Mouse (Mus musculus) heart, embryonic 14.5 days (tissue): ENCODE results near the gene Kmt2d. TPM values are rescaled to one million over a fixed set of nuclear protein-coding genes. Genes with fewer than 3 reads are reported as not detected.
A peak's percentile ranks its signal among the peaks of the same experiment; 100 is the strongest.

Source experiments
- ATAC-seq: fragments of 200-750 bp; cut with Nextera tagmentation; 2 replicates; pipeline ENCODE4 v1.8.0; 2017; ENCODE audit warnings: low read depth, moderate TSS enrichment; ENCODE audit not compliant: insufficient number of reproducible peaks, insufficient read depth, low FRiP score
- H3K27ac ChIP-seq, 2 experiments: fragments of 200-500 bp in 1 of 2; fragments of 300-500 bp in 1 of 2; sonication (generic) in 1 of 2; replicated peaks in 1 of 2; 2 replicates each; pipeline ENCODE4 v1.5.1; 2012 to 2014; ENCODE audit warnings: low read depth in 2 of 2, low read length in 2 of 2, control low read depth in 1 of 2, mild to moderate bottlenecking in 1 of 2, mixed read lengths in 1 of 2; ENCODE audit not compliant: control insufficient read depth in 1 of 2, insufficient read depth in 1 of 2
- H3K27me3 ChIP-seq: fragments of 300-500 bp; sonication (generic); 2 replicates; pipeline ENCODE4 v1.6.1; 2014; ENCODE audit warnings: mild to moderate bottlenecking, low read length, control low read depth; ENCODE audit not compliant: control insufficient read depth, insufficient read depth
- H3K36me3 ChIP-seq: fragments of 300-500 bp; sonication (generic); 2 replicates; pipeline ENCODE4 v1.6.1; 2014; ENCODE audit warnings: mild to moderate bottlenecking, control low read depth, low read length, mixed read lengths; ENCODE audit not compliant: control insufficient read depth, insufficient read depth
- H3K4me1 ChIP-seq, 2 experiments: fragments of 200-500 bp in 1 of 2; fragments of 300-500 bp in 1 of 2; sonication (generic) in 1 of 2; 2 replicates each; pipeline ENCODE4 v1.6.1; 2012 to 2014; ENCODE audit warnings: low read length in 2 of 2, control low read depth in 1 of 2, mixed read lengths in 1 of 2; ENCODE audit not compliant: control insufficient read depth in 2 of 2, insufficient read depth in 2 of 2
- H3K4me2 ChIP-seq: fragments of 300-500 bp; sonication (generic); 2 replicates; pipeline ENCODE4 v1.6.1; 2014; ENCODE audit warnings: mild to moderate bottlenecking, low read length
- H3K4me3 ChIP-seq, 2 experiments: fragments of 200-500 bp in 1 of 2; fragments of 300-500 bp in 1 of 2; sonication (generic) in 1 of 2; 2 replicates each; pipeline ENCODE4 v1.5.1; 2012 to 2014; ENCODE audit warnings: low read length in 2 of 2, mild to moderate bottlenecking in 2 of 2, control low read depth in 1 of 2, low read depth in 1 of 2, moderate library complexity in 1 of 2; ENCODE audit not compliant: control insufficient read depth in 1 of 2, insufficient read depth in 1 of 2
- H3K9ac ChIP-seq: fragments of 300-500 bp; sonication (generic); 2 replicates; pipeline ENCODE4 v1.6.1; 2014; ENCODE audit warnings: mild to moderate bottlenecking, low read length
- H3K9me3 ChIP-seq: fragments of 300-500 bp; sonication (generic); 2 replicates; pipeline ENCODE4 v1.6.1; 2016; ENCODE audit warnings: low read length, control low read depth; ENCODE audit not compliant: control insufficient read depth
- WGBS: fragments of 180-500 bp; shearing (Covaris S2); extraction: QIAGEN DNeasy Blood & Tissue Kit; methylation state at CpG from one replicate; pipeline ENCODE4 v1.1.7; 2014; 5-methylcytosine and 5-hydroxymethylcytosine counted together
- polyA plus RNA-seq: library from polyadenylated mRNA; unstranded; fragments of >200 nt; fragmentation: Nextera tagmentation; extraction: Ambion mirVana; gene quantifications from 2 replicates; pipeline ENCODE4 v1.2.1, GENCODE M21; 2014

Gene Kmt2d
- polyA plus RNA-seq, 1 experiment from 2014 or later, result 13.0 TPM

DNA sequence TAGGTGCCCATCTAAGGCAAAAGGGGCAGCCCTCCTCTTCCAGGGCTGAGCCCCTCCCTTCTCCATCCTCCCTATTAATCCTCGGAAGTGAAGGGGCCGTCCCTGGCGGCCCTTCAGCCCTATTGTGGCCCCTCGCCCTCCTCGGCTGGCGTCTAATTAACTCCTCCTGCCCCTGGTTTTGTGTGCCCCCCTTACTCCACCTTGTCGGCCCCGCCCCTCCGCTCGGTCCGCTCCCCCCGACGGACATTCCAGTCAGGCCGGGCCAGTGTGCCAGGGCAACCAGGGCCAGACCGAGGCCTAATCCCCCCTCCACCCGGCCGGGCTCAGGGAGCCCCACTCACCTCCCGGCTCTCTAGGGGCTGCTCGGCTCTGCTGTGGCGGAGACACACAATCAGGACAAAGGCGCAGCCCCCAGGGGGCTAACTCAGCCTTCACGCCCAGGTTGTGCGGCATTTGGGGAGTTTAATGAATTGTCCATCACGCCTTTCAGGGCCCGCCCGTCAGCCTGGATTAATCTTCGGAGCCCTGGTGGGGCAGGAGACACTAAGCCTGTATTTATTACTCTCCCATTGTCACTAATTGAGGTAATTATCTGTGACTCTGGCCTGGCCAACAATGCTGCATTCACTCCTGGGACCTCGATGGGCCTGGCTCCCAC lies 73.0 kb downstream of the Kmt2d start:
- no peak overlapping the region for H3K27ac ChIP-seq
- H3K27me3 ChIP-seq, result peaks cover 99% of the 10 kb centered on the region
- H3K4me1 ChIP-seq, result peaks cover 7 to 16% of the 10 kb centered on the region in 2 experiments; a peak in 3 of 4 replicates
- H3K9me3 ChIP-seq, result no peaks in the 10 kb centered on the region
- no peak overlapping the region for H3K9ac ChIP-seq
- H3K36me3 ChIP-seq, result no peaks in the 10 kb centered on the region
- H3K4me2 ChIP-seq, result no peak overlapping the region
- ATAC-seq, result no peak
- H3K4me3 ChIP-seq, result no peak overlapping the region
- WGBS, result 4% methylated on average over 28 of the region's 28 CpGs

DNA sequence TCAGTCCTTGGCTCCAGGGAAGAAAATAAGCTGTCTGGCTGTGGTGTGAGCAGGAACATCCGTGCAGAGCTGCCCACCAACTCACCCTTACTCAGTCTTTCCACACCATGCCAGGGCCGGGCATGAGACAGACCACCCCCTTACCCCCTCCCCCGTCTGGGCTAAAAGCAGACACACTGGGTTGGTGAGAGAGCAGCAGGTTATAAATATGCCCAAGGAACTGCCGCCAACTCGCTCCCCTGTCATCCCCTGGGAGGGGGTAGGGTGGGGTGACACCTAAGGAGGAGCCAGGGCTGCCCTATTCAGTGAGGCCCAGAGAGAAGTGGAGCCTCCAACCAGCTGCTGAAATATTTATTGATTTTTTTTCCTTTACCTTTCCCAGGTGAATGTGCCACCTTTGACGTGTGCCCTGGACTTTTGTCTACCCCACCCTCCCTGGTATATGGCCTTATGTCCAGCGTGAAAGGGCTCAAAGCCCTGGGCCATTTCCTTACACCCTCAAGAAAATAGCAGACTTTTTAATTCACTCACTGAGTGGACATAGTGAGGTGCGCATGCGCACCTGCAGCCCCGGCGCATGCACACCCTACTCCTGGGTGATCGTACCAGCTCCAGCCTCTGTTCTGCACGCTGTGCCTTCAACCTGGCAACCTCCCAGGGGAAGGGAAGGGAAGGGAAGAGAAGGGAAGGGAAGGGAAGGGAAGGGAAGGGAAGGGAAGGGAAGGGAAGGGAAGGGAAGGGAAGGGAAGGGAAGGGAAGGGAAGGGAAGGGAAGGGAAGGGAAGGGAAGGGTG lies 74.0 kb downstream of the Kmt2d start:
- H3K9me3 ChIP-seq, result no peaks in the 10 kb centered on the region
- H3K4me2 ChIP-seq, result peak overlapping the region; percentile 35
- H3K4me1 ChIP-seq, result peaks cover 7 to 25% of the 10 kb centered on the region in 2 experiments; a peak in 3 of 4 replicates
- H3K27me3 ChIP-seq, result peaks cover 99% of the 10 kb centered on the region
- 0 out of 4 replicates have a peak overlapping the region, but pooled peaks of 1 of the 2 experiments have one; percentile 0 for H3K4me3 ChIP-seq
- H3K36me3 ChIP-seq, result no peaks in the 10 kb centered on the region
- WGBS, result 7% methylated on average over 13 of the region's 13 CpGs
- no peak overlapping the region for H3K27ac ChIP-seq
- no peak overlapping the region for H3K9ac ChIP-seq
- ATAC-seq, result no peak

DNA sequence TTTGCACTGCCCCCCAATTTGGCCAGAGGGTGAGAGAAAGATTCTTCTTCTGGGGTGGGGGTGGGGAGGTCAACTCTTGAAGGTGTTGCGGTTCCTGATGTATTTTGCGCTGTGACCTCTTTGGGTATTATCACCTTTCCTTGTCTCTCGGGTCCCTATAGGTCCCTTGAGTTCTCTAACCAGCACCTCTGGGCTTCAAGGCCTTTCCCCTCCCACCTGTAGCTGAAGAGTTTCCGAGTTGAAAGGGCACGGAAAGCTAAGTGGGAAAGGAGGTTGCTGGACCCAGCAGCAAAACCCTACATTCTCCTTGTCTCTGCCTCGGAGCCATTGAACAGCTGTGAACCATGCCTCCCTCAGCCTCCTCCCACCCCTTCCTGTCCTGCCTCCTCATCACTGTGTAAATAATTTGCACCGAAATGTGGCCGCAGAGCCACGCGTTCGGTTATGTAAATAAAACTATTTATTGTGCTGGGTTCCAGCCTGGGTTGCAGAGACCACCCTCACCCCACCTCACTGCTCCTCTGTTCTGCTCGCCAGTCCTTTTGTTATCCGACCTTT lies 77.8 kb downstream of the Kmt2d start:
- Histone ChIP-seq H3K4me3 (peak overlapping the region in 1 of 2 experiments; percentile 18; a peak in 1 of 4 replicates), H3K4me2 (no peak overlapping the region), H3K9me3 (no peaks in the 10 kb centered on the region), H3K36me3 (no peaks in the 10 kb centered on the region), H3K27me3 (peaks cover 99% of the 10 kb centered on the region), H3K27ac (no peak overlapping the region), H3K4me1 (peaks cover 7 to 45% of the 10 kb centered on the region in 2 experiments; a peak in 3 of 4 replicates), H3K9ac (no peak overlapping the region)
- ATAC-seq, result no peak
- WGBS, result 6% methylated on average over 13 of the region's 13 CpGs

DNA sequence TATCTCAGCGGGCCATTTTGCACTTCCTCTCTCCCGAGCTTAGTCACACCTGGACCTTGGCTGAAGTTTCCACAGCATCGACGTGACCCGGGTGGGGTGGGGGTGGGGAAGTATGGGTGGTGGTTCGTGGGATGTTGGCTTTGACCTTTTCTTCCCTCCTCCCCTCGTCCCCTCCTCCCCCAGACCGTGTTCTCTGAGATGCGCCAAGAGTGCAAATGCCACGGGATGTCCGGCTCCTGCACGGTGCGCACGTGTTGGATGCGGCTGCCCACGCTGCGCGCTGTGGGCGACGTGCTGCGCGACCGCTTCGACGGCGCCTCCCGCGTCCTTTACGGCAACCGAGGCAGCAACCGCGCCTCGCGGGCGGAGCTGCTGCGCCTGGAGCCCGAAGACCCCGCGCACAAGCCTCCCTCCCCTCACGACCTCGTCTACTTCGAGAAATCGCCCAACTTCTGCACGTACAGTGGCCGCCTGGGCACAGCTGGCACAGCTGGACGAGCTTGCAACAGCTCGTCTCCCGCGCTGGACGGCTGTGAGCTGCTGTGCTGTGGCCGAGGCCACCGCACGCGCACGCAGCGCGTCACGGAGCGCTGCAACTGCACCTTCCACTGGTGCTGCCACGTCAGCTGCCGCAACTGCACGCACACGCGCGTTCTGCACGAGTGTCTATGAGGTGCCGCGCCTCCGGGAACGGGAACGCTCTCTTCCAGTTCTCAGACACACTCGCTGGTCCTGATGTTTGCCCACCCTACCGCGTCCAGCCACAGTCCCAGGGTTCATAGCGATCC lies 78.6 kb downstream of the Kmt2d start:
- peak overlapping the region in 1 of 2 experiments; percentile 18; a peak in 2 of 4 replicates for H3K4me3 ChIP-seq
- H3K9me3 ChIP-seq, result no peaks in the 10 kb centered on the region
- peak overlapping the region; percentile 43 for H3K4me2 ChIP-seq
- H3K36me3 ChIP-seq, result no peaks in the 10 kb centered on the region
- peaks cover 7 to 45% of the 10 kb centered on the region in 2 experiments; a peak in 3 of 4 replicates for H3K4me1 ChIP-seq
- WGBS, result under 1% methylated on average over 71 of the region's 75 CpGs
- H3K27ac ChIP-seq, result no peak overlapping the region
- no peak for ATAC-seq
- no peak overlapping the region for H3K9ac ChIP-seq
- peaks cover 99% of the 10 kb centered on the region for H3K27me3 ChIP-seq

DNA sequence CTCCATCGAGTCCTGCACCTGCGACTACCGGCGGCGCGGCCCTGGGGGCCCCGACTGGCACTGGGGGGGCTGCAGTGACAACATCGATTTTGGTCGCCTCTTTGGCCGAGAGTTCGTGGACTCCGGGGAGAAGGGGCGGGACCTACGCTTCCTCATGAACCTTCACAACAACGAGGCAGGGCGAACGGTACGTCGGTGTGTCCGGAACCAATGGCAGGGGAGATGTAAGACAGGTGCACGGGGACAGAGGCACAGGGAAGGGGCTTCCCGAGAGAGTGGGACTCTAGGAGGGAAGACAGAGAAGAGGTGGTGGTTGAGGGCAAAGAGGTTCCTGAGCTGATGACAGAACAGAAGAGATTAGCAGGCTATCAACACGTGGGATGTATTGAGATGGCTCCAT lies 79.2 kb downstream of the Kmt2d start:
- Histone ChIP-seq H3K27me3 (peaks cover 100% of the 10 kb centered on the region), H3K4me3 (peak overlapping the region in 1 of 2 experiments; percentile 31; a peak in 1 of 4 replicates), H3K27ac (no peak overlapping the region), H3K4me1 (peaks cover 3 to 39% of the 10 kb centered on the region in 2 experiments; a peak in 3 of 4 replicates), H3K9ac (no peak overlapping the region), H3K36me3 (no peaks in the 10 kb centered on the region), H3K9me3 (no peaks in the 10 kb centered on the region), H3K4me2 (peak overlapping the region; percentile 57; the same call in 1 of the 2 replicates)
- ATAC-seq, result no peak
- WGBS, result 2% methylated on average over 23 of the region's 23 CpGs

DNA sequence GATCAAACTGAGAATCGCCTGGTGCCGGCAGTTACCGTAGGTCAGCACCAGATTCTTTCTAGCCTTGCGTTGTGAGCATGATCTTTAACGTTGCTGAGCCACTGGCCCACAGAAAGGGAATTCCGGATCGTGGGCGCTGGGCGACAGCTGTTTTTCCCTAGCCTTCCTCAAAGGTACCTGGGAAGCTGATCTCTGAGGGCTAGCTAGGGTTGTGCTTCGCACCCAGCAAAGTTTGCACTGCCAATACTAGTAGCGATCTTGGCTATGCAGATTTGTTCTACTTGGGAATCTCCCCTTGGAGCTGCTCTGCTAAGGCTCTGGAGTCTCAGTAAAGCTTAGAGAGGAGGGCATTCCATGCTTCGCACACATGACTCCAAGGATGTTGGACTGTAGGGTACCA lies 79.8 kb downstream of the Kmt2d start:
- H3K4me2 ChIP-seq, result peak overlapping the region; percentile 57
- peaks cover 100% of the 10 kb centered on the region for H3K27me3 ChIP-seq
- H3K9ac ChIP-seq, result peak overlapping the region; percentile 14; the same call in 1 of the 2 replicates
- no peaks in the 10 kb centered on the region for H3K9me3 ChIP-seq
- H3K4me1 ChIP-seq, result peaks cover 0 to 34% of the 10 kb centered on the region in 2 experiments; a peak in 3 of 4 replicates
- no peak overlapping the region for H3K27ac ChIP-seq
- H3K4me3 ChIP-seq, result peak overlapping the region; percentile 20 to 31
- WGBS, result 1% methylated on average over 12 of the region's 12 CpGs
- ATAC-seq, result no peak
- no peaks in the 10 kb centered on the region for H3K36me3 ChIP-seq

DNA sequence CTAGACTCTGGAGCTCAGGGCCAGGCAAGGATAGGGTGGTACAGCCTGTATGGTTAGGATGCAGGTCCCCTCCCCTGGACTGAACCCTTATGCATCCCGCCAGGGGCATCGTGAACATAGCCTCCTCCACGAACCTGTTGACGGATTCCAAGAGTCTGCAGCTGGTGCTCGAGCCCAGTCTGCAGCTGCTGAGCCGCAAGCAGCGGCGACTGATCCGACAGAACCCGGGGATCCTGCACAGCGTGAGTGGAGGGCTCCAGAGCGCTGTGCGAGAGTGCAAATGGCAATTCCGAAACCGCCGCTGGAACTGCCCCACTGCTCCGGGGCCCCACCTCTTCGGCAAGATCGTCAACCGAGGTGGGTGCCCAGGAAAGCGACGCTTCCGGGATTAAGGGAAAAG lies 80.2 kb downstream of the Kmt2d start:
- Histone ChIP-seq H3K36me3 (no peaks in the 10 kb centered on the region), H3K4me2 (peak overlapping the region; percentile 57), H3K9me3 (peaks cover 2% of the 10 kb centered on the region; the same call in 1 of the 2 replicates), H3K27ac (no peak overlapping the region), H3K4me1 (peaks cover 0 to 34% of the 10 kb centered on the region in 2 experiments; a peak in 3 of 4 replicates), H3K4me3 (peak overlapping the region; percentile 20 to 31), H3K9ac (peak overlapping the region; percentile 14; the same call in 1 of the 2 replicates), H3K27me3 (peaks cover 95% of the 10 kb centered on the region)
- ATAC-seq, result no peak
- 1% methylated on average over 23 of the region's 23 CpGs for WGBS
